Mouse (Mus musculus) forelimb bud, embryonic 11.5 days (tissue): ENCODE measurements around the gene Fam69b.
A peak's percentile ranks its signal among the peaks of the same experiment; 100 is the strongest.

Experiments used
- DNase-seq: peaks from one replicate; pipeline ENCODE4 v3.0.0-alpha.2; 2012; ENCODE audit warnings: low read depth, low spot score

Fam69b gene

GRCm38 (mm10) chr2:26625419-26625818, 2.8 kb upstream of the Fam69b start:
- no peak for DNase-seq

GRCm38 (mm10) chr2:26626081-26626480, 2.2 kb upstream of the Fam69b start:
- DNase-seq: no peak

- DNase-seq: no peak
These were observed 658 bp downstream of the Fam69b start for GRCm38 (mm10) chr2:26628792-26629437.

- DNase-seq: no peak
These were observed 4.5 kb downstream of the Fam69b start for GRCm38 (mm10) chr2:26632541-26633395.

- no peak for DNase-seq
These were observed 5.8 kb downstream of the Fam69b start for GRCm38 (mm10) chr2:26633953-26634530.

- no peak for DNase-seq
These were observed 6.6 kb downstream of the Fam69b start for GRCm38 (mm10) chr2:26634629-26635488.

GRCm38 (mm10) chr2:26635489-26636324, 7.5 kb downstream of the Fam69b start:
- no peak for DNase-seq

GRCm38 (mm10) chr2:26636325-26636635, 8.0 kb downstream of the Fam69b start:
- DNase-seq: no peak

- no peak for DNase-seq
These were observed 9.2 kb downstream of the Fam69b start for GRCm38 (mm10) chr2:26637316-26637932.

GRCm38 (mm10) chr2:26638039-26638438, 9.8 kb downstream of the Fam69b start:
- no peak for DNase-seq

- DNase-seq: no peak
These were observed 10.3 kb downstream of the Fam69b start for GRCm38 (mm10) chr2:26638572-26638971.

- peak; percentile 35 for DNase-seq
These were observed 10.8 kb downstream of the Fam69b start for GRCm38 (mm10) chr2:26639083-26639482.

- peak; percentile 96 for DNase-seq
These were observed 11.9 kb downstream of the Fam69b start for GRCm38 (mm10) chr2:26639838-26640830.

GRCm38 (mm10) chr2:26641006-26641647, 12.9 kb downstream of the Fam69b start:
- DNase-seq: no peak

- peak; percentile 39 for DNase-seq
These were observed 15.7 kb downstream of the Fam69b start for GRCm38 (mm10) chr2:26643942-26644341.

- DNase-seq: peak; percentile 93
These were observed 18.5 kb downstream of the Fam69b start for GRCm38 (mm10) chr2:26646643-26647293.

GRCm38 (mm10) chr2:26654687-26655086, 26.4 kb downstream of the Fam69b start:
- DNase-seq: no peak

- no peak for DNase-seq
These were observed 29.2 kb downstream of the Fam69b start for GRCm38 (mm10) chr2:26657426-26657825.
